Mouse (Mus musculus): ENCODE data around the gene Mak. TPM values are rescaled to one million over a fixed set of nuclear protein-coding genes. Genes with fewer than 3 reads are reported as not detected.

Gene Mak
- total RNA-seq (2021), result not detected
- long read RNA-seq, experiment 1, result 0 reads
- long read RNA-seq, experiment 2, result 0 reads

GRCm38 (mm10) chr13:41079421-41079780, at the start of gene Mak:
TSS of gene Mak (minus strand) at chr13:41079706.
- peak; percentile 64 to 70 for DNase-seq

GRCm38 (mm10) chr13:41129061-41129460, 49.6 kb upstream of the Mak start:
- no peak for DNase-seq

GRCm38 (mm10) chr13:41128326-41128725, 48.8 kb upstream of the Mak start:
- no peak for DNase-seq

GRCm38 (mm10) chr13:41123666-41124225, 44.2 kb upstream of the Mak start:
- DNase-seq, result no peak

- DNase-seq, result no peak
Measured at GRCm38 (mm10) chr13:41119152-41119945, 39.8 kb upstream of the Mak start.

GRCm38 (mm10) chr13:41113940-41114339, 34.4 kb upstream of the Mak start, which contains the start of gene Sycp2l:
TSS of gene Sycp2l (plus strand) at chr13:41114307.
- DNase-seq, result no peak

- DNase-seq, result no peak
Measured at GRCm38 (mm10) chr13:41110935-41111334, 31.4 kb upstream of the Mak start, which contains the start of gene Gcm2. TSS of gene Gcm2 (minus strand) at chr13:41111035.

GRCm38 (mm10) chr13:41105541-41105940, 26.0 kb upstream of the Mak start:
- DNase-seq, result no peak

GRCm38 (mm10) chr13:41103841-41104525, 24.5 kb upstream of the Mak start:
- no peak for DNase-seq

GRCm38 (mm10) chr13:41100031-41100430, 20.5 kb upstream of the Mak start:
- DNase-seq, result no peak

GRCm38 (mm10) chr13:41098325-41098724, 18.8 kb upstream of the Mak start:
- DNase-seq, result no peak

- peak in 1 of 2 experiments; percentile 12 for DNase-seq
Measured at GRCm38 (mm10) chr13:41097324-41098058, 18.0 kb upstream of the Mak start.

- no peak for DNase-seq
Measured at GRCm38 (mm10) chr13:41094160-41094559, 14.7 kb upstream of the Mak start.

- DNase-seq, result no peak
Measured at GRCm38 (mm10) chr13:41091271-41091670, 11.8 kb upstream of the Mak start.

GRCm38 (mm10) chr13:41088746-41089145, 9.2 kb upstream of the Mak start:
- no peak for DNase-seq

GRCm38 (mm10) chr13:41085140-41085539, 5.6 kb upstream of the Mak start:
- DNase-seq, result no peak

GRCm38 (mm10) chr13:41084521-41084920, 5.0 kb upstream of the Mak start:
- DNase-seq, result no peak

- no peak for DNase-seq
Measured at GRCm38 (mm10) chr13:41080700-41081099, 1.2 kb upstream of the Mak start.

- no peak for DNase-seq
Measured at GRCm38 (mm10) chr13:41079859-41080258, 353 bp upstream of the Mak start.

- DNase-seq, result no peak
Measured at GRCm38 (mm10) chr13:41078690-41079420, 651 bp downstream of the Mak start.

GRCm38 (mm10) chr13:41077921-41078320, 1.6 kb downstream of the Mak start:
- no peak for DNase-seq

- DNase-seq, result no peak
Measured at GRCm38 (mm10) chr13:41073819-41074218, 5.7 kb downstream of the Mak start.

All from adrenal gland, postnatal 36 days (tissue).